Mouse (Mus musculus): Measurements from ENCODE around the gene Thsd4. TPM values are rescaled to one million over a fixed set of nuclear protein-coding genes. Genes with fewer than 3 reads are reported as not detected.

Thsd4 gene
- polyA plus RNA-seq, 1 experiment from 2014 or later = 11.8 TPM

DNA sequence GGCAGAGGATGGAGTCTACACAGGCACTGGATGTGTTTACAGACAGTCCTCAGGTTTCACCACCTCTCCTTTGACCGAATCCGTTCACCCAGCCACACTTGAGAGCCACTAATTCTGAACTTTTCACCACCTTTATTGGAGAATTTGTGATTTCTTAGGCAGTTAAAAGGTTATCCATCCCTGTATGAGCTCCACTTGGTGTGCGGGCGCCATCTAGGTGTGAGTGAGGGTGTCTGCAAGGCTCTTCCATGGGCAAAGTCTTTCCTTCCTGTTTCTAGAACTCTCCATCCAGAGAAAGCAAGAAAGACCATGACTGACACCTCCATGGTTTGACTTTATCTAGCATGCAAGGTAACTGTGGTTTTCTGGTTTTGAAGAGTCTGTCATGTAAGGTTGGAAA lies 284.2 kb downstream of the Thsd4 start:
- WGBS = 18% methylated on average over 4 of the region's 4 CpGs
- Histone ChIP-seq H3K4me3 (ENCODE audit: low read depth, low read length) (no peak overlapping the region), H3K4me1 (ENCODE audit: control insufficient read depth, insufficient read depth, low read length) (peaks cover 20% of the 10 kb centered on the region)

DNA sequence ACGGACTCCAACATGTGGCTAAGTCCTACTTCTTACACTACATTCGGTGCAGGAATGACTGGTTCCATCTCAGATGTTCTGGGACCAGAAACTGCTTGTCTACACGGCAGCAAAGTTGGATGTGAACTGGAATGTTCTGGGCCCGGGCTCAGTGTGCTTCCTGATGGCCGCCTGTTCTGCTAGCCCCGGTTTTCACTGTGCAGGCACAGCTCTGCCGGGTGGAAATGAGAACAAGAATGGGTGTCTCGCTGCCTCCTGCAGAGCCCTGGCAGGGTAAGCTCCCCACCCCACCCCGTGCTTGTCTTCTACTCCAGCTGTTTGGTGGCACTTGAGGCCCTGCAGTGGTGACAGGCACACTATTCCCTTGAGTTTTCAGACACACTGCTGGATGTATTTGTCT lies 285.7 kb downstream of the Thsd4 start:
- WGBS = 88% methylated on average over 9 of the region's 9 CpGs
- H3K4me2 ChIP-seq (ENCODE audit: low read depth, severe bottlenecking) = no peak overlapping the region
- 0 out of 2 replicates have a peak overlapping the region, but pooled peaks have one; percentile 17 for H3K9ac ChIP-seq (ENCODE audit: low read length)
- H3K9me3 ChIP-seq (ENCODE audit: control insufficient read depth, low read length) = no peaks in the 10 kb centered on the region
- H3K27ac ChIP-seq (replicated peaks; ENCODE audit: low read depth, low read length) = no peak overlapping the region
- no peaks in the 10 kb centered on the region for H3K27me3 ChIP-seq (ENCODE audit: control insufficient read depth, insufficient read depth, low read length)
- no peak for DNase-seq (ENCODE audit: low spot score)
- H3K36me3 ChIP-seq (ENCODE audit: control insufficient read depth, insufficient read depth, low read length) = no peaks in the 10 kb centered on the region
- no peak overlapping the region for H3K4me3 ChIP-seq (ENCODE audit: low read depth, low read length)
- ATAC-seq (ENCODE audit: insufficient number of reproducible peaks, low FRiP score, low TSS enrichment, low read depth) = no peak
- H3K4me1 ChIP-seq (ENCODE audit: control insufficient read depth, insufficient read depth, low read length) = peaks cover 33% of the 10 kb centered on the region

More for the DNA sequence above, 284.2 kb downstream of the Thsd4 start:
- Histone ChIP-seq H3K27me3 (ENCODE audit: control insufficient read depth, insufficient read depth, low read length) (no peaks in the 10 kb centered on the region), H3K4me2 (ENCODE audit: low read depth, severe bottlenecking) (no peak overlapping the region), H3K9ac (ENCODE audit: low read length) (no peak overlapping the region), H3K9me3 (ENCODE audit: control insufficient read depth, low read length) (no peaks in the 10 kb centered on the region), H3K27ac (replicated peaks; ENCODE audit: low read depth, low read length) (no peak overlapping the region), H3K36me3 (ENCODE audit: control insufficient read depth, insufficient read depth, low read length) (no peaks in the 10 kb centered on the region)
- ATAC-seq (ENCODE audit: insufficient number of reproducible peaks, low FRiP score, low TSS enrichment, low read depth) = no peak
- DNase-seq (ENCODE audit: low spot score) = peak; percentile 81

DNA sequence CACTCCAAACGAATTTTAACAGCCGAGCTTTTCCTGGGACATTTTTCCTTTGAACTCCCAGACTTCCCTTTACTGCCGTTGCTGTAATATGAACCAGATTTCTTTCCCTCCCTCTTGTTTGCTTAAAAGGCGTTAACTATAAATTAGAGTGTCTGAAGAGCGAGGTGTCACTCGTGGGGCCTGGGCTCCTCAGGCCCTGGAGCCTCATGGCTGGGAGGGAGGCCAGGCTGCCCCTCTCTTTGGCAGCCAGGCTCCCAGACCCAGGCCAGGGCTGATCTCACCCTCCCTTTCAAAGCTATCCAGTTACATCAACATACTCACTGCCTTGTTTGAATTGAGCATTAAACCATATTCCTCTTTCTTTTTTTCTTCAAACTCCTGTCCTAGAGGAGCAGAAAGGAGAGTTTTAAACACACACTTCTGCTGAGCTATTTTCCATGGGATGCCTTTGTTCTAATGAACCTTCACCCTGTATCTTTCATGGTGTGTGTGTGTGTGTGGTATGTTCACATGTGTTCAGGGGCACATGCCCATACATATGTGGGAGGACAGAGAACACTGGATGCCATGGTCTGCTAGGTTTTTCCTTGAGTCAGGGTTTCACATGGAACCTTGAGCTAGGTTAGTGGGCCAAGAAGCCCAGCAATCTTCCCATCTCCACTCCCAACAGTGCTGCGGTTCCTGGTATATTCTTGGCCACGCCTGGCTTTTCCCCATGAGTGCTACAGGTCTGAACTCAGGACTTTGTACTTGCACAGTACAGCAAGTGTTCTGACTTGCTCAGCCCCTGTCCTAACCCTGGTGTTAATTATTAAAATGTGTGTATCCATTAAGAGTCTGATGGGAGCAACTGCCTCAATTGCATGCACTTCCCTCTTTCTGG lies 287.4 kb downstream of the Thsd4 start:
- Histone ChIP-seq H3K9me3 (ENCODE audit: control insufficient read depth, low read length) (no peaks in the 10 kb centered on the region), H3K27me3 (ENCODE audit: control insufficient read depth, insufficient read depth, low read length) (no peaks in the 10 kb centered on the region), H3K9ac (ENCODE audit: low read length) (no peak overlapping the region), H3K4me2 (ENCODE audit: low read depth, severe bottlenecking) (no peak overlapping the region), H3K4me3 (ENCODE audit: low read depth, low read length) (no peak overlapping the region), H3K36me3 (ENCODE audit: control insufficient read depth, insufficient read depth, low read length) (no peaks in the 10 kb centered on the region), H3K27ac (replicated peaks; ENCODE audit: low read depth, low read length) (peak overlapping the region; percentile 83), H3K4me1 (ENCODE audit: control insufficient read depth, insufficient read depth, low read length) (peaks cover 37% of the 10 kb centered on the region)
- ATAC-seq (ENCODE audit: insufficient number of reproducible peaks, low FRiP score, low TSS enrichment, low read depth) (peak; percentile 76), DNase-seq (ENCODE audit: low spot score) (peak; percentile 64)
- 18% methylated on average over 8 of the region's 8 CpGs for WGBS

DNA sequence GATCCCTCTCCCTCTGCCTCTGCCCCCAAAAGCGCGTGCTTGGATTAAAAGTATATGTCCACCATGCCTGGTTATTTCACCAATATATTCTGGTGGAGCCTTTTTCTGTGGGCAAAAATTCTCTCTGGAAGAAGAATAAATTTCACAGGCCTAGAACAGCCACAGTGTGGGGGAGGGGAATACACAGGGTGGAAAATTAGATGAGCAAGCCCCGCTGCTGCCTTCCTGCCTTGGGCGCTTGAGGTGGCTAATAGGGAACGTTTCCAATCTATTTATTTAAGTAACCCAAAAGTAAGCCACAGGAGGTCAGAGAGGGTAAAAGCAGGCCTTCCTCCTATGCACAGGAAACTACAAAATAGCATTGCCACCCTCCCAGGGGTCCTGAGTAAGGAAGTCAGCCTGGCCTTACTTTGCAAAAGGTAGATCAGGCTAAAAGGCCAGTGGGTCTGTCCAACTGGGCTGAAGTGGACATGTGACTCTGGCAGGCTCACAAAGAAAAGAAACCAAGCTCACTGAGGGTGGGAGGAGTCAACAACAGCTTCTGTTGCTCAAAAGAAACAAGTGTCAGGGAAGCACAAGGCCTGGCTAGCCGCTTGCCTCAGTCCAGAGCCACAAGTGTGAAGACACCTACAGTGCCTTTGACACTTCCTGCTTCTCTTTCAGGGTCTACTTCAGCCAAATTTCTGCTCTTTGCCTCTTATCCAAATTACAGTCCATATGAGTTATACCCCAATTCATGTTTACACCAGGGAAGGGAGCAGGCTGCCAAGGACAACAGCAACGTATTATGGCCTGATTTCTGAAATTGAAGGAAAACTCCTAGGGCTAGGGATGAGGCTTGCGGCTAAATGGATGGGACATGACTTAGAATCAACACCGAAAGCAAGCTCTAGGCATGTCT lies 289.6 kb downstream of the Thsd4 start:
- peak overlapping the region; percentile 23 for H3K27ac ChIP-seq (replicated peaks; ENCODE audit: low read depth, low read length)
- H3K9me3 ChIP-seq (ENCODE audit: control insufficient read depth, low read length) = no peaks in the 10 kb centered on the region
- 61% methylated on average over 9 of the region's 9 CpGs for WGBS
- ATAC-seq (ENCODE audit: insufficient number of reproducible peaks, low FRiP score, low TSS enrichment, low read depth) (no peak), DNase-seq (ENCODE audit: low spot score) (no peak)
- no peaks in the 10 kb centered on the region for H3K27me3 ChIP-seq (ENCODE audit: control insufficient read depth, insufficient read depth, low read length)
- no peak overlapping the region for H3K9ac ChIP-seq (ENCODE audit: low read length)
- H3K4me1 ChIP-seq (ENCODE audit: control insufficient read depth, insufficient read depth, low read length) = peaks cover 40% of the 10 kb centered on the region
- no peak overlapping the region for H3K4me3 ChIP-seq (ENCODE audit: low read depth, low read length)
- H3K36me3 ChIP-seq (ENCODE audit: control insufficient read depth, insufficient read depth, low read length) = no peaks in the 10 kb centered on the region
- H3K4me2 ChIP-seq (ENCODE audit: low read depth, severe bottlenecking) = no peak overlapping the region

DNA sequence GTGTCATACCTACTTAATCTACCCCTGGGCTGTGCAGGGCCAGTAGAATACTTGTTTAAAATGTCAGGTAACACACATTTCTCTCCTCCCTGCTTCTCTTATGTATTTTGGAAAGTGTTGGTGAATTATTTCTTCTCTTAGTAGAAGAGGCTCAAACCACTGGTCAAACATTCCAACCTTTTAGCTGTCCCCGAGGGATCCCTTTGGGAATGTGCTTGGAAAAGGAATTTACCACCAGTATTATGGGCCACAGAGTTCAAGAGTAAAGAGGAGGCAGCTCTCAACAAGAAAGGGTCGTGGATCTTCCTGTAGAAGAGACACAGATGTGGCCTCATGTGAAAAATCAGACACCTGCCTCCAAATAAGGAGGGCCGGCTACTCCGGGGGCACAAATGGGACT lies 292.4 kb downstream of the Thsd4 start:
- no peak overlapping the region for H3K9ac ChIP-seq (ENCODE audit: low read length)
- WGBS = 71% methylated on average over 4 of the region's 4 CpGs
- H3K27ac ChIP-seq (replicated peaks; ENCODE audit: low read depth, low read length) = no peak overlapping the region
- no peaks in the 10 kb centered on the region for H3K9me3 ChIP-seq (ENCODE audit: control insufficient read depth, low read length)
- DNase-seq (ENCODE audit: low spot score) (no peak), ATAC-seq (ENCODE audit: insufficient number of reproducible peaks, low FRiP score, low TSS enrichment, low read depth) (no peak)
- peaks cover 33% of the 10 kb centered on the region for H3K4me1 ChIP-seq (ENCODE audit: control insufficient read depth, insufficient read depth, low read length)
- H3K4me3 ChIP-seq (ENCODE audit: low read depth, low read length) = no peak overlapping the region
- no peaks in the 10 kb centered on the region for H3K36me3 ChIP-seq (ENCODE audit: control insufficient read depth, insufficient read depth, low read length)
- no peaks in the 10 kb centered on the region for H3K27me3 ChIP-seq (ENCODE audit: control insufficient read depth, insufficient read depth, low read length)
- no peak overlapping the region for H3K4me2 ChIP-seq (ENCODE audit: low read depth, severe bottlenecking)

DNA sequence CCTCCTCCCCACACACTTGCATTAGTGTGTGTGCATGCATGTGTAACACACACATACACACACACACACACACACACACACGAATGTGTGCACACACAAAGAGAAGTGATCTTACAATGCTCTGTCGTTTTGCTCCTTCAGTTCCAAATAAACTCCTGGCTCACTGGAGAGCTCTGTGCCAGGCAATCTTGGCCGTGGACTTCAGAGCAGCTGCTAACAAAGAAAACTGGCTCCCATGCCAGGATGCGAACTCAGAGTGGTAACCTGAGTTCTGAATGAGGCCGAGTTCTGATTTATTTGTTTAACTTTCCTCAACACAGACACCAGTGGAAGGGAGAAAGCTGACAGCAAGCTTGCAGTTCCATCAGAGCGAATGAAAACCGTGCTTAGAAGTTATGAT lies 294.1 kb downstream of the Thsd4 start:
- Histone ChIP-seq H3K36me3 (ENCODE audit: control insufficient read depth, insufficient read depth, low read length) (no peaks in the 10 kb centered on the region), H3K4me1 (ENCODE audit: control insufficient read depth, insufficient read depth, low read length) (peaks cover 25% of the 10 kb centered on the region), H3K9ac (ENCODE audit: low read length) (no peak overlapping the region), H3K9me3 (ENCODE audit: control insufficient read depth, low read length) (no peaks in the 10 kb centered on the region), H3K27me3 (ENCODE audit: control insufficient read depth, insufficient read depth, low read length) (no peaks in the 10 kb centered on the region), H3K4me3 (ENCODE audit: low read depth, low read length) (no peak overlapping the region), H3K27ac (replicated peaks; ENCODE audit: low read depth, low read length) (no peak overlapping the region), H3K4me2 (ENCODE audit: low read depth, severe bottlenecking) (no peak overlapping the region)
- ATAC-seq (ENCODE audit: insufficient number of reproducible peaks, low FRiP score, low TSS enrichment, low read depth) (no peak), DNase-seq (ENCODE audit: low spot score) (no peak)
- WGBS = 87% methylated on average over 7 of the region's 7 CpGs

DNA sequence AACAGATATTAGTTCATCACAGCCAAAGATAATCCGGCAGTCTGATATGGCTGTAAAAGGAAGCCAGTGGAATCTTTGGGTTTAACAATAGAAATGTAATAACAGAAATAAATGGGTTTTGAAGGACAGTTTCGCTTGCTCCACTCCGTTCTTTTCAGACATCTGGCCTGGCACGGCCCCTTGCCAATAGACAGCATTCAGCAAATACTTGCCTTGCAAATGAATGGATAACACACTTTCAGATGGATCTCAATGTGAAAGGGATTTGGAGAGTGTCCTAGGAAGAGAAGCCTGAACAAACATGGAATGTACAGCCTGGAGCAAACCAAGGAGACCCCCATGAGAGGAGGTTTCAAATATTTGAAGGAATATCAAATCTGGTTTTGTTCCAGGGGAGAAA lies 295.2 kb downstream of the Thsd4 start:
- Histone ChIP-seq H3K4me1 (ENCODE audit: control insufficient read depth, insufficient read depth, low read length) (peaks cover 16% of the 10 kb centered on the region; the same call in 1 of the 2 replicates), H3K27ac (replicated peaks; ENCODE audit: low read depth, low read length) (no peak overlapping the region)

DNA sequence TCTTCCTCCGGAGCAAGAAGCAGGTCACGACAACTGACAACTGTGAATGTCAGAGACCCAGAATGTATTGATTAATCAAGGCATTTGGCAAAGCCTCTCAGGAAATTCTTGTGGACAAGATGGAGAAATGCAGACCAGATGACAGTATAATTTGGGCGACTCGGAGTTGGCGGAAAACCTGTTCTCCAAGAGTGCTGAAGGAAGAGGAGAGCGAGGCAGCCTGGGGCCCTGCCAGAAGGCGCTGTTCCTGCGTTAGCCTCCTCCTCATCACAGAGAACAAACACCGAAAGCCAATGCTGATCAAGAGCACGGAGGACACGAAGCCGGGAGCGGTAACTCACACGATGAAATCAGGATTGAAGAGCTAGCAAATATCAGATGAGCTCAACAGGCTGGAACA lies 295.7 kb downstream of the Thsd4 start:
- H3K36me3 ChIP-seq (ENCODE audit: control insufficient read depth, insufficient read depth, low read length) = no peaks in the 10 kb centered on the region
- H3K4me1 ChIP-seq (ENCODE audit: control insufficient read depth, insufficient read depth, low read length) = peaks cover 12% of the 10 kb centered on the region; the same call in 1 of the 2 replicates
- ATAC-seq (ENCODE audit: insufficient number of reproducible peaks, low FRiP score, low TSS enrichment, low read depth) = no peak
- WGBS = 78% methylated on average over 14 of the region's 14 CpGs
- no peaks in the 10 kb centered on the region for H3K27me3 ChIP-seq (ENCODE audit: control insufficient read depth, insufficient read depth, low read length)
- H3K4me2 ChIP-seq (ENCODE audit: low read depth, severe bottlenecking) = no peak overlapping the region
- no peak overlapping the region for H3K27ac ChIP-seq (replicated peaks; ENCODE audit: low read depth, low read length)
- H3K9ac ChIP-seq (ENCODE audit: low read length) = no peak overlapping the region
- H3K9me3 ChIP-seq (ENCODE audit: control insufficient read depth, low read length) = no peaks in the 10 kb centered on the region
- no peak overlapping the region for H3K4me3 ChIP-seq (ENCODE audit: low read depth, low read length)
- no peak for DNase-seq (ENCODE audit: low spot score)

More for the DNA sequence above, 295.2 kb downstream of the Thsd4 start:
- H3K9ac ChIP-seq (ENCODE audit: low read length) = no peak overlapping the region
- no peak overlapping the region for H3K4me2 ChIP-seq (ENCODE audit: low read depth, severe bottlenecking)
- ATAC-seq (ENCODE audit: insufficient number of reproducible peaks, low FRiP score, low TSS enrichment, low read depth) = no peak
- H3K36me3 ChIP-seq (ENCODE audit: control insufficient read depth, insufficient read depth, low read length) = no peaks in the 10 kb centered on the region
- no peak for DNase-seq (ENCODE audit: low spot score)
- no peaks in the 10 kb centered on the region for H3K27me3 ChIP-seq (ENCODE audit: control insufficient read depth, insufficient read depth, low read length)
- H3K4me3 ChIP-seq (ENCODE audit: low read depth, low read length) = no peak overlapping the region
- no peaks in the 10 kb centered on the region for H3K9me3 ChIP-seq (ENCODE audit: control insufficient read depth, low read length)
- WGBS = 97% methylated on average over 4 of the region's 4 CpGs
